Mouse (Mus musculus): ENCODE measurements around the gene Cdc42se2.

DNA sequence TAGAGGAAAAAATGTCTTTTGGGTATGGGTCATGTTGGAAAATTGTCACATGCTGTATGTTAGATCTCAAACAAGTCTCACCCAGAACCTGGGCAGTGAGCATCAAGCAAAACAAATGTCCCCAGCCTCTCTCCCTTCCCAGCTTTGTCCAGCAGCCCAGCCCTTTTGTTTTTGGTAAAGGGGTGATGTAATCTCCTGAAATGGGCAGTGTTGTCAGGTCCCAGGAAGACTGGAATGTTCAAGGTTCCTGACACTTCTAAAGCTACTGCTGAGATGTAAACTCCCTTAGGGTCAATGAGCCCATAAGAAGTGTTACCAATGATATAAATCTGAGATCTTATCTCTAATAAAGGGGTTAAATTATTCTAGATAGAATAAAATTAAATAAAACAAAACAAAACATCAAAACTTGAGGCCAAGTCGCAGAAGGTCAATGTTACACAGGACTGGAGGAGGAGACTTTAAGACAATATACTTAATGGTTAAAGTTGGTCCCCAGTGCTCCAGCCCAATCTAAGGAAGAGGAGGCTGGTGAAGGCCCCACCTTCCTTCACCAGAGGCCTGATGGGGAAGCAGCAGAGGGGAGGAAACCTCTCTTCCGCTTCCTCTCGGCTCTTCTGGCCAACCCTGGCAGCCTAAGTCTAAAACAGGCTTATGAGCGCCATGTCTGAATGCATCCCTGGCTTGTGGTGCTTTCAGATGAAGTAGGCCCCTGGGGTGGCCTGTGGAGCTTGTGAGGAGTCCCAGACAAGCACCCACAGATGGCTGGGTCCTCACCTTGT is 76.8 kb downstream of the Cdc42se2 start:
- TF ChIP-seq CTCF (IDR thresholded peaks at IDR 0.05; ENCODE audit: low read depth, low read length) (no peak), POLR2A (IDR thresholded peaks at IDR 0.05; ENCODE audit: extremely low read depth, insufficient read depth, low read length) (no peak)
